8 mouse cellular contexts compared by ENCODE assay signal in genomic region chr1:51288755-51289619, GRCm38 (mm10). TPM values are rescaled to one million over a fixed set of nuclear protein-coding genes. Genes with fewer than 3 reads are reported as not detected.
DNase-seq lines count a peak whose midpoint lies in the region; ATAC-seq and TF ChIP-seq lines count a peak whose summit lies in the region.

Cavin2 (plus strand) TSS chr1:51289126.

- H3K27me3 ChIP-seq in megakaryocyte, embryonic 14.5 days (replicated peaks): no peaks in the 10 kb centered on the region
- H3K27me3 ChIP-seq in forebrain, embryonic 14.5 days (replicated peaks; ENCODE audit: control insufficient read depth, insufficient read depth, low read length): no peaks in the 10 kb centered on the region
- H3K27me3 ChIP-seq in limb, embryonic 15.5 days: no peaks in the 10 kb centered on the region

- H3K4me2 ChIP-seq in forebrain, embryonic 14.5 days (ENCODE audit: low read length): no peak within 1 kb of the TSS
- peak within 1 kb of the TSS; percentile 39 for H3K4me2 ChIP-seq in limb, embryonic 15.5 days

- no peak within 1 kb of the TSS for H3K27ac ChIP-seq in forebrain, embryonic 14.5 days (ENCODE audit: low read depth, low read length)
- peak within 1 kb of the TSS; percentile 83 for H3K27ac ChIP-seq in limb, embryonic 15.5 days
- no peak within 1 kb of the TSS; the same call in 1 of the 2 replicates for H3K27ac ChIP-seq in olfactory bulb, adult 2 months (ENCODE audit: insufficient read depth, low read depth, low read length)

- no peak for TF ChIP-seq POLR2A in olfactory bulb, adult 2 months (IDR thresholded peaks at IDR 0.05; ENCODE audit: insufficient read depth, low read depth, low read length)

- no peaks in the 10 kb centered on the region for H3K9me3 ChIP-seq in megakaryocyte, embryonic 14.5 days
- no peaks in the 10 kb centered on the region for H3K9me3 ChIP-seq in forebrain, embryonic 14.5 days (replicated peaks; ENCODE audit: control insufficient read depth, low read length)
- H3K9me3 ChIP-seq in limb, embryonic 15.5 days: no peaks in the 10 kb centered on the region

- H3K36me3 ChIP-seq in megakaryocyte, embryonic 14.5 days (replicated peaks; ENCODE audit: low read length): peaks cover 7% of the 10 kb centered on the region
- no peaks in the 10 kb centered on the region for H3K36me3 ChIP-seq in forebrain, embryonic 14.5 days (ENCODE audit: control insufficient read depth, insufficient read depth, low read length)
- H3K36me3 ChIP-seq in limb, embryonic 15.5 days: no peaks in the 10 kb centered on the region

- TF ChIP-seq CTCF in olfactory bulb, adult 2 months (IDR thresholded peaks at IDR 0.05; ENCODE audit: insufficient read depth, low read depth, low read length): no peak

- peak; percentile 40 for DNase-seq in forebrain, embryonic 14.5 days (ENCODE audit: low spot score)
- no peak for DNase-seq in cerebellum, postnatal 36 days
- no peak for DNase-seq in spleen, postnatal 36 days (ENCODE audit: low spot score in 2 of 2)

- peaks cover 54% of the 10 kb centered on the region for H3K4me1 ChIP-seq in megakaryocyte, embryonic 14.5 days
- no peaks in the 10 kb centered on the region for H3K4me1 ChIP-seq in forebrain, embryonic 14.5 days (ENCODE audit: control insufficient read depth, insufficient read depth, low read length)
- H3K4me1 ChIP-seq in limb, embryonic 15.5 days: peaks cover 21% of the 10 kb centered on the region
- no peaks in the 10 kb centered on the region for H3K4me1 ChIP-seq in olfactory bulb, adult 2 months (ENCODE audit: control insufficient read depth, insufficient read depth, low read length)

- no peak within 1 kb of the TSS for H3K9ac ChIP-seq in forebrain, embryonic 14.5 days (ENCODE audit: low read length)
- H3K9ac ChIP-seq in limb, embryonic 15.5 days: no peak within 1 kb of the TSS

- H3K4me3 ChIP-seq in megakaryocyte, embryonic 14.5 days (replicated peaks): peak within 1 kb of the TSS; percentile 94
- H3K4me3 ChIP-seq in forebrain, embryonic 14.5 days (ENCODE audit: low read depth, low read length): no peak within 1 kb of the TSS
- H3K4me3 ChIP-seq in limb, embryonic 15.5 days: peak within 1 kb of the TSS; percentile 27
- H3K4me3 ChIP-seq in olfactory bulb, adult 2 months (ENCODE audit: insufficient read depth, low read depth, low read length): peak within 1 kb of the TSS; percentile 17; the same call in 1 of the 2 replicates

- no peak for ATAC-seq in megakaryocyte, adult 5-6 weeks (ENCODE audit: poor library complexity, severe bottlenecking)
- peak; percentile 49; the same call in 1 of the 2 replicates for ATAC-seq in forebrain, embryonic 14.5 days
- peak; percentile 79 to 82 for ATAC-seq in hematopoietic stem cell, adult 5-6 weeks (replicated peaks in 1 of 2; ENCODE audit: insufficient read depth in 1 of 2, low FRiP score in 2 of 2, low TSS enrichment in 1 of 2, low read depth in 1 of 2, poor library complexity in 2 of 2, severe bottlenecking in 2 of 2)
- peak; percentile 65 for ATAC-seq in limb, embryonic 15.5 days (ENCODE audit: insufficient number of reproducible peaks, low FRiP score, low TSS enrichment, low read depth)

- 61% methylated on average over 17 of the region's 17 CpGs for WGBS in forebrain, embryonic 14.5 days
- WGBS in limb, embryonic 15.5 days: 34% methylated on average over 17 of the region's 17 CpGs
- 64% methylated on average over 17 of the region's 17 CpGs for WGBS in olfactory bulb, adult 2 months

RNA-seq across cellular contexts. Expression of gene Cavin2, which starts in this region (rescaled TPM):
- 22.5 and 55.0 TPM in 2 replicates for polyA plus RNA-seq in megakaryocyte, embryonic 14.5 days (2012; ENCODE audit: insufficient read depth, low replicate concordance)
- not detected in 2 replicates for total RNA-seq in megakaryocyte, adult 5-6 weeks (2015)
- total RNA-seq in megakaryocyte, adult 5-6 weeks (2017): 0.33 TPM in 1 of 2 replicates, not detected in the other
- polyA plus RNA-seq in forebrain, embryonic 14.5 days (2014; fragmentation: Nextera tagmentation; extraction: Ambion mirVana): 4.7 and 6.6 TPM in 2 replicates
- total RNA-seq in hematopoietic stem cell, adult 5-6 weeks (2017): 8.6 TPM in 2 replicates
- 48.9 and 71.3 TPM in 2 replicates for polyA plus RNA-seq in limb, embryonic 15.5 days (2015; fragmentation: Nextera tagmentation; extraction: Ambion mirVana)
- polyA plus RNA-seq in olfactory bulb, adult 2 months (2012; ENCODE audit: insufficient read depth, insufficient read length, low replicate concordance, missing spikeins): not detected in 2 replicates
